Mouse (Mus musculus) neural tube, embryonic 11.5 days (tissue): Measurements from ENCODE around the gene Rbm4. TPM values are rescaled to one million over a fixed set of nuclear protein-coding genes. Genes with fewer than 3 reads are reported as not detected.

ENCODE experiments used
- ATAC-seq: fragments of 200-750 bp; cut with Nextera tagmentation; 2 replicates; pipeline ENCODE4 v1.8.0; 2017; ENCODE audit warnings: moderate number of reproducible peaks, mild to moderate bottlenecking, moderate TSS enrichment, moderate library complexity; ENCODE audit not compliant: insufficient read depth, low FRiP score, low TSS enrichment
- DNase-seq: peaks from one replicate; pipeline ENCODE4 v3.0.0-alpha.2; 2015; ENCODE audit warnings: low spot score
- H3K27ac ChIP-seq: fragments of 300-500 bp; sonication (generic); 2 replicates; pipeline ENCODE4 v1.5.1; 2014; ENCODE audit warnings: low read depth, mild to moderate bottlenecking, low read length
- H3K27me3 ChIP-seq: fragments of 300-500 bp; sonication (generic); 2 replicates; pipeline ENCODE4 v1.6.1; 2014; ENCODE audit warnings: mild to moderate bottlenecking, low read length, mixed read lengths; ENCODE audit not compliant: control insufficient read depth, insufficient read depth
- H3K36me3 ChIP-seq: fragments of 300-500 bp; sonication (generic); 2 replicates; pipeline ENCODE4 v1.6.1; 2014; ENCODE audit warnings: mild to moderate bottlenecking, low read length, moderate library complexity, mixed read lengths; ENCODE audit not compliant: control insufficient read depth, insufficient read depth
- H3K4me1 ChIP-seq: fragments of 300-500 bp; sonication (generic); 2 replicates; pipeline ENCODE4 v1.6.1; 2014; ENCODE audit warnings: low read length, mixed read lengths; ENCODE audit not compliant: control insufficient read depth, insufficient read depth
- H3K4me2 ChIP-seq: fragments of 300-500 bp; sonication (generic); 2 replicates; pipeline ENCODE4 v1.6.1; 2014; ENCODE audit warnings: low read depth, mild to moderate bottlenecking, moderate library complexity
- H3K4me3 ChIP-seq: fragments of 300-500 bp; sonication (generic); 2 replicates; pipeline ENCODE4 v1.5.1; 2014; ENCODE audit warnings: low read depth, low read length
- H3K9ac ChIP-seq: fragments of 300-500 bp; sonication (generic); 2 replicates; pipeline ENCODE4 v1.6.1; 2014; ENCODE audit warnings: mild to moderate bottlenecking, low read length
- H3K9me3 ChIP-seq: fragments of 300-500 bp; sonication (generic); 2 replicates; pipeline ENCODE4 v1.6.1; 2016; ENCODE audit warnings: low read length; ENCODE audit not compliant: control insufficient read depth
- whole genome bisulfite sequencing: fragments of 180-500 bp; shearing (Covaris S2); extraction: QIAGEN DNeasy Blood & Tissue Kit; methylation state at CpG from one replicate; pipeline ENCODE4 v1.1.7; 2014; 5-methylcytosine and 5-hydroxymethylcytosine counted together
- polyA plus RNA-seq: library from polyadenylated mRNA; unstranded; fragments of >200 nt; fragmentation: Nextera tagmentation; extraction: Ambion mirVana; gene quantifications from 2 replicates; pipeline ENCODE4 v1.2.1, GENCODE M21; 2014

Rbm4 gene
- polyA plus RNA-seq, 1 experiment from 2014 or later, result 131 TPM

DNA sequence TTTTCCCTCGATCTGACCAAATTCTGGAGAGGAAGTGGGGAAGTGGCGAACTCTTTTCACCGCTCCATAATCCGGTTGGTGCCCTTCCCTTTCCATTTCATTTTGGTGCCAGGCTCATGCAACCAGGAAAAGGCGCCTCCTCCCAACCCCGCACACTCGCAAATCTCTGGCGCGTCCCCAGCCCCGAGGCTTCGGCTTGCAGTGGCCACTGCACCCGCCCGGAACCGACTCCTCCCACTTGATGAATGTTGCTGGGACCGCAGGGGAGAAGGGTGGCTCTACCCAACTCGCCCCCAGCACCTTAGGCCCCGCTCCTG, 17.0 kb upstream of the Rbm4 start:
- peak overlapping the region; percentile 69 for H3K9ac ChIP-seq
- no peaks in the 10 kb centered on the region for H3K9me3 ChIP-seq
- peaks cover 15% of the 10 kb centered on the region for H3K4me1 ChIP-seq
- WGBS, result under 1% methylated on average over 17 of the region's 17 CpGs
- H3K27ac ChIP-seq, result peak overlapping the region; percentile 93
- no peaks in the 10 kb centered on the region for H3K27me3 ChIP-seq
- no peaks in the 10 kb centered on the region for H3K36me3 ChIP-seq
- peak overlapping the region; percentile 78 for H3K4me2 ChIP-seq
- ATAC-seq (no peak), DNase-seq (no peak)
- peak overlapping the region; percentile 88 for H3K4me3 ChIP-seq

- Histone ChIP-seq H3K27ac (no peak overlapping the region), H3K9me3 (no peaks in the 10 kb centered on the region), H3K27me3 (no peaks in the 10 kb centered on the region), H3K9ac (peak overlapping the region; percentile 69), H3K4me2 (peak overlapping the region; percentile 78), H3K4me3 (peak overlapping the region; percentile 88), H3K36me3 (no peaks in the 10 kb centered on the region), H3K4me1 (peaks cover 15% of the 10 kb centered on the region)
- 0% methylated on average over 14 of the region's 14 CpGs for WGBS
- DNase-seq, result no peak
- no peak for ATAC-seq
These were observed 16.6 kb upstream of the Rbm4 start for GRCm38 (mm10) chr19:4810309-4810708.

DNA sequence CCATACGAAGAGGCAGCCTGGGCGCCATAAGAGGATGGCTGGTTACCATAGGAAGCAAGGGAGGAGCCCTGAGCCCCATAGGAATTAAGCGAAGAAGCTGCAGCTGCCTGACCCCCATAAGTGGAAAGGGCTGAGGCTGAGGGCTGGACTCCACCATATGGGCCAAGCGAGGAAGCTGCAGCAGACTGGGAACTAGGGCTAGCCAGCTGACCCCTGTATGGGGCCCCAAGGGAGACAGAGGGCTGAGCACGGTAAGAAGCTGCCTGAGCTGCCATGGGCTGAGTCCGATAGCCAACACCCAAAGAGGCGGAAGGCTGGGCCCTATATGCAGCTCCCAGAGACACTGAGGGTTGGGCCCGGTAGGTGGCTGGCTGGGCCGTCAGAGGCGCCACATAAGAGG, 9.6 kb upstream of the Rbm4 start:
- Histone ChIP-seq H3K9ac (no peak overlapping the region), H3K4me3 (no peak overlapping the region), H3K4me1 (peaks cover 3% of the 10 kb centered on the region; the same call in 1 of the 2 replicates), H3K27me3 (no peaks in the 10 kb centered on the region), H3K9me3 (no peaks in the 10 kb centered on the region), H3K36me3 (peaks cover 24% of the 10 kb centered on the region), H3K4me2 (no peak overlapping the region), H3K27ac (no peak overlapping the region)
- WGBS, result 86% methylated on average over 10 of the region's 10 CpGs
- DNase-seq, result no peak
- ATAC-seq, result no peak

DNA sequence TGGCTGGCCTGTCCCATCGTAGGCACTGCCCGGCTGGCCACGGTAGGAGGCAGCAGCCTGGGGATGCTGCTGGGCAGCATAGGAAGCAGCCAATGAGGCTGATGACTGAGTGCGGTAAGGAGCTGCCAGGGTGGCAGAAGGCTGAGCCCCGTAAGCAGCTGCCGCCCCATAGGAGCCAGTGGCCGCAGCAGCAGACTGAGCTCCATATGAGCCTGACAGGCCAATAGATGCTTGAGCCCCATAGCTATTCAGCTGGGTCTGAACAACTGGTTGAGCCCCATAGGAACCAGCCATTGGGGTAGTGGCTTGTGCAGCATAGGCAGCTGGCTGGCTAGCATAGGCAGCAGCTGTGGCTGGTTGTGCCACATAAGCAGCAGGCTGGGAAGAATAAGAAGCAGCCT, 9.0 kb upstream of the Rbm4 start:
- Histone ChIP-seq H3K4me3 (no peak overlapping the region), H3K27me3 (no peaks in the 10 kb centered on the region), H3K4me2 (no peak overlapping the region), H3K9ac (no peak overlapping the region), H3K36me3 (peaks cover 24% of the 10 kb centered on the region), H3K9me3 (no peaks in the 10 kb centered on the region), H3K27ac (no peak overlapping the region), H3K4me1 (no peaks in the 10 kb centered on the region)
- no peak for DNase-seq
- WGBS, result 93% methylated on average over 7 of the region's 7 CpGs
- ATAC-seq, result no peak

- H3K36me3 ChIP-seq, result peaks cover 24% of the 10 kb centered on the region
- no peaks in the 10 kb centered on the region for H3K27me3 ChIP-seq
- DNase-seq, result no peak
- no peak for ATAC-seq
- H3K4me1 ChIP-seq, result no peaks in the 10 kb centered on the region
- WGBS, result 96% methylated on average over 5 of the region's 5 CpGs
- H3K4me3 ChIP-seq, result no peak overlapping the region
- no peak overlapping the region for H3K4me2 ChIP-seq
- H3K9ac ChIP-seq, result no peak overlapping the region
- no peak overlapping the region for H3K27ac ChIP-seq
- H3K9me3 ChIP-seq, result no peaks in the 10 kb centered on the region
These were observed 5.4 kb upstream of the Rbm4 start for GRCm38 (mm10) chr19:4799083-4799482.

- Histone ChIP-seq H3K27ac (no peak overlapping the region), H3K4me2 (no peak overlapping the region), H3K9me3 (no peaks in the 10 kb centered on the region), H3K4me3 (no peak overlapping the region), H3K4me1 (no peaks in the 10 kb centered on the region), H3K36me3 (peaks cover 18% of the 10 kb centered on the region), H3K9ac (no peak overlapping the region), H3K27me3 (no peaks in the 10 kb centered on the region)
- no peak for DNase-seq
- WGBS, result 96% methylated on average over 2 of the region's 2 CpGs
- no peak for ATAC-seq
These were observed 4.1 kb upstream of the Rbm4 start for GRCm38 (mm10) chr19:4797846-4798245.

DNA sequence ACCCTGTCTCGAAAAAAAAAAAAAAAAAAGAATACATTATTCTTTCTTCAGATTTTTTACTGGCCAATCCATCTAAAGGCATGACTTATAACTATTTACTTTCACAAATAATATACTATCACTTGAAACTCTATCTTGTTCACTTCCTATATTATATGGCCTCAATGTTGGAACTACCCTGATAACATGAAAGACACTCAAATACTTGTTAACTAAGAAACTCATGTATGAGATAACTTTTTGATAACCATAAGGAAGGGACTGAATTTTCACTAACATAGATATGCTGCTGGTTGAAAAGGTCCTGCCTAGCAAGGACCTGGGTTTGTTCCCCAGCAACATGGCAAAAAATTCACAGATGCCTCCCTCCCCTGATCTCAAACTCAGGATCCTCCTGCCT, 2.2 kb upstream of the Rbm4 start:
- Histone ChIP-seq H3K36me3 (peaks cover 10% of the 10 kb centered on the region; the same call in 1 of the 2 replicates), H3K27me3 (no peaks in the 10 kb centered on the region)
- WGBS, result 89% methylated on average over 1 of the region's 1 CpGs

DNA sequence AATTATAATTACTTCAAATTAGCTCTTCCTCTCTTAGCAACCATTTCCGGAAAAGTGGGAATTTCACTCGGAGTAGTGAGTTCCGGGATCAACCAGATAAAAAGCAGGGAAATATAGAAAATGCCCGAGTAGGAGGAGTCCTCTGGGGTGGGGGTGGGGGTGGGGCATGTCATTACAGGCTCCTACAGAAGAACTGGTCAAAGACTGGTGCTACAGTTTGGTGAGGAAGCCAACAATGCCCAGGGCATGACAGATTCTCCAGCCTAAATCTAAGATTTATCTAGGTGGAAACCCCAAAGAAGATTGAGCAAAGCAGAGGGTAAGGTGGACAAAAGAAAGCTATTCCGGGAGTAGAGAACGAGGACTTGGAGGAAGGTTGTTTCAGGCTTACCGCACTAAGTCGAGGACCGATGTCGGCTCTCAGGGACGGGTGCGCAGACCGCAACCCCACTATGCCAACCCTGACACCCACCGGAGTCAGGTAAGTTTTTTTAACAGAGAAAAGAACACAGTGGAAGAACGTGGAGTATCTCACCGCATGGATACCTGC, 345 bp downstream of the Rbm4 start:
- no peak for DNase-seq
- peaks cover 6% of the 10 kb centered on the region for H3K36me3 ChIP-seq
- no peaks in the 10 kb centered on the region for H3K9me3 ChIP-seq

More for the DNA sequence above, 2.2 kb upstream of the Rbm4 start:
- Histone ChIP-seq H3K4me2 (no peak overlapping the region), H3K27ac (no peak overlapping the region), H3K4me3 (no peak overlapping the region), H3K9me3 (no peaks in the 10 kb centered on the region), H3K4me1 (peaks cover 9% of the 10 kb centered on the region), H3K9ac (no peak overlapping the region)
- ATAC-seq, result no peak
- no peak for DNase-seq

DNA sequence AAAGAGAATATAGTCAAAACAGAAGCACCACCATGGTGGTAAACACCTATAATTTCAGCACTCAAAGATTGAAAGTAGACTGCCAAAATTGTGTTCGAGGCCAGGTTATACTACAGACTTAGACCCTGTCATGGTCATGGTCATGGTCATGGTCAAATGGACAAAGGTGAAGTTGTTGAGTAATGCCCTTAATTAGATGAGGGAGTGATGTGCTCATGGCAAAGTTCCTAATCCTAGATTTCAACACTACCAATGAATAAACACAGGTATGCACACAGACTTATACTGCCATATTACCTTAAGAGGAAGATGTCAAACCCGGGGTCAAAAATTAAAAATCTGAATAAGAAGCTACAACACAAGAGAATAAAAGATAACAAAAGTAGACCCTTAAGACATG, 7.4 kb downstream of the Rbm4 start:
- no peak overlapping the region for H3K27ac ChIP-seq
- H3K9ac ChIP-seq, result no peak overlapping the region
- H3K4me3 ChIP-seq, result no peak overlapping the region
- 93% methylated on average over 2 of the region's 2 CpGs for WGBS
- peaks cover 12% of the 10 kb centered on the region for H3K4me1 ChIP-seq
- H3K4me2 ChIP-seq, result no peak overlapping the region
- peaks cover 14% of the 10 kb centered on the region for H3K36me3 ChIP-seq
- ATAC-seq (no peak), DNase-seq (no peak)
- H3K9me3 ChIP-seq, result no peaks in the 10 kb centered on the region
- H3K27me3 ChIP-seq, result no peaks in the 10 kb centered on the region

More for the DNA sequence above, 345 bp downstream of the Rbm4 start:
- Histone ChIP-seq H3K4me2 (peak overlapping the region; percentile 50), H3K27me3 (no peaks in the 10 kb centered on the region), H3K4me3 (peak overlapping the region; percentile 67), H3K4me1 (peaks cover 19% of the 10 kb centered on the region), H3K27ac (no peak overlapping the region), H3K9ac (peak overlapping the region; percentile 62)
- WGBS, result 2% methylated on average over 16 of the region's 16 CpGs
- ATAC-seq, result 0 out of 2 replicates have a peak, but pooled peaks have one; percentile 36
